Mouse (Mus musculus) right cerebral cortex, postnatal 10 days (tissue): ENCODE measurements around the gene Sort1.

Experiments
- DNase-seq, 2 experiments: peaks; one replicate each; pipeline ENCODE4 v3.0.0; 2021; ENCODE audit warnings: low spot score in 2 of 2

Sort1 gene

GRCm38 (mm10) chr3:108327916-108328315 is 44.0 kb downstream of the Sort1 start:
- no peak for DNase-seq

- DNase-seq: peak; percentile 83 to 86
These were observed 44.6 kb downstream of the Sort1 start for GRCm38 (mm10) chr3:108328441-108328841.

- DNase-seq: no peak
These were observed 46.9 kb downstream of the Sort1 start for GRCm38 (mm10) chr3:108330812-108331211.

GRCm38 (mm10) chr3:108336878-108337277 is 53.0 kb downstream of the Sort1 start:
- DNase-seq: no peak

- DNase-seq: no peak
These were observed 57.2 kb downstream of the Sort1 start for GRCm38 (mm10) chr3:108341040-108341439.

GRCm38 (mm10) chr3:108342185-108342584 is 58.3 kb downstream of the Sort1 start:
- no peak for DNase-seq

GRCm38 (mm10) chr3:108345855-108346254 is 62.0 kb downstream of the Sort1 start:
- no peak for DNase-seq

GRCm38 (mm10) chr3:108348376-108348775 is 64.5 kb downstream of the Sort1 start:
- no peak for DNase-seq

GRCm38 (mm10) chr3:108355245-108355644 is 71.4 kb downstream of the Sort1 start:
- DNase-seq: no peak

- no peak for DNase-seq
These were observed 73.2 kb downstream of the Sort1 start for GRCm38 (mm10) chr3:108357051-108357450.

- DNase-seq: peak; percentile 51 to 75
These were observed 74.6 kb downstream of the Sort1 start for GRCm38 (mm10) chr3:108358445-108358844.

- DNase-seq: no peak
These were observed 77.0 kb downstream of the Sort1 start for GRCm38 (mm10) chr3:108360894-108361293.

- no peak for DNase-seq
These were observed 79.7 kb downstream of the Sort1 start for GRCm38 (mm10) chr3:108363626-108364025.

GRCm38 (mm10) chr3:108364270-108364995 is 80.6 kb downstream of the Sort1 start, which contains the start of gene Mybphl:
Gene Mybphl (plus strand): TSS chr3:108364911.
- no peak for DNase-seq

- DNase-seq: peak in 1 of 2 experiments; percentile 53
These were observed 83.3 kb downstream of the Sort1 start for GRCm38 (mm10) chr3:108367173-108367572.

- DNase-seq: no peak
These were observed 83.9 kb downstream of the Sort1 start for GRCm38 (mm10) chr3:108367828-108368227.

GRCm38 (mm10) chr3:108368721-108369120 is 84.8 kb downstream of the Sort1 start:
- no peak for DNase-seq

- no peak for DNase-seq
These were observed 88.4 kb downstream of the Sort1 start for GRCm38 (mm10) chr3:108372274-108372673.

GRCm38 (mm10) chr3:108372691-108373090 is 88.8 kb downstream of the Sort1 start:
- no peak for DNase-seq

GRCm38 (mm10) chr3:108378875-108379663 is 95.2 kb downstream of the Sort1 start:
- no peak for DNase-seq

GRCm38 (mm10) chr3:108380695-108381094 is 96.8 kb downstream of the Sort1 start:
- peak in 1 of 2 experiments; percentile 29 for DNase-seq

- peak in 1 of 2 experiments; percentile 28 for DNase-seq
These were observed 98.3 kb downstream of the Sort1 start for GRCm38 (mm10) chr3:108381945-108382875.
